Mouse (Mus musculus): Measurements from ENCODE around the gene Znhit2. TPM values are rescaled to one million over a fixed set of nuclear protein-coding genes. Genes with fewer than 3 reads are reported as not detected.
A peak's percentile ranks its signal among the peaks of the same experiment; 100 is the strongest.

Znhit2 gene
- total RNA-seq, 2 experiments from 2014 or later = 13.2 to 13.4 TPM

- peak; percentile 76 to 91 for DNase-seq (ENCODE audit: low spot score in 2 of 2)
These were observed 14.5 kb upstream of the Znhit2 start, which contains the start of gene Syvn1 for GRCm38 (mm10) chr19:6046294-6047153. Syvn1 (plus strand) TSS chr19:6046576.

GRCm38 (mm10) chr19:6047154-6047898, 13.7 kb upstream of the Znhit2 start:
- no peak for DNase-seq (ENCODE audit: low spot score in 2 of 2)

- DNase-seq (ENCODE audit: low spot score in 2 of 2) = no peak
These were observed 13.2 kb upstream of the Znhit2 start for GRCm38 (mm10) chr19:6047899-6048166.

GRCm38 (mm10) chr19:6048681-6049410, 12.1 kb upstream of the Znhit2 start:
- no peak for DNase-seq (ENCODE audit: low spot score in 2 of 2)

GRCm38 (mm10) chr19:6052516-6052915, 8.5 kb upstream of the Znhit2 start:
- no peak for DNase-seq (ENCODE audit: low spot score in 2 of 2)

- no peak for DNase-seq (ENCODE audit: low spot score in 2 of 2)
These were observed 6.7 kb upstream of the Znhit2 start for GRCm38 (mm10) chr19:6054296-6054695.

GRCm38 (mm10) chr19:6056696-6057095, 4.3 kb upstream of the Znhit2 start:
- DNase-seq (ENCODE audit: low spot score in 2 of 2) = no peak

GRCm38 (mm10) chr19:6057313-6058096, 3.5 kb upstream of the Znhit2 start, which contains the start of the genes Mrpl49 and Fau:
Mrpl49 (minus strand) TSS chr19:6057785.
Fau (plus strand) TSS chr19:6057844.
- DNase-seq (ENCODE audit: low spot score in 2 of 2) = peak; percentile 99

GRCm38 (mm10) chr19:6058513-6058912, 2.5 kb upstream of the Znhit2 start:
- DNase-seq (ENCODE audit: low spot score in 2 of 2) = no peak

GRCm38 (mm10) chr19:6058966-6059365, 2.0 kb upstream of the Znhit2 start:
- DNase-seq (ENCODE audit: low spot score in 2 of 2) = no peak

GRCm38 (mm10) chr19:6061641-6062302, 780 bp downstream of the Znhit2 start:
- peak in 1 of 2 experiments; percentile 45 for DNase-seq (ENCODE audit: low spot score in 2 of 2)

GRCm38 (mm10) chr19:6062418-6062817, 1.4 kb downstream of the Znhit2 start:
- no peak for DNase-seq (ENCODE audit: low spot score in 2 of 2)

- DNase-seq (ENCODE audit: low spot score in 2 of 2) = no peak
These were observed 2.1 kb downstream of the Znhit2 start for GRCm38 (mm10) chr19:6063081-6063480.

GRCm38 (mm10) chr19:6066571-6066970, 5.6 kb downstream of the Znhit2 start:
- DNase-seq (ENCODE audit: low spot score in 2 of 2) = no peak

- peak in 1 of 2 experiments; percentile 80 for DNase-seq (ENCODE audit: low spot score in 2 of 2)
These were observed 6.2 kb downstream of the Znhit2 start for GRCm38 (mm10) chr19:6067011-6067723.

GRCm38 (mm10) chr19:6067724-6068415, 6.9 kb downstream of the Znhit2 start, which contains the start of gene Tm7sf2:
Tm7sf2 (minus strand) TSS chr19:6068373.
- peak; percentile 85 to 91 for DNase-seq (ENCODE audit: low spot score in 2 of 2)

- DNase-seq (ENCODE audit: low spot score in 2 of 2) = no peak
These were observed 8.0 kb downstream of the Znhit2 start for GRCm38 (mm10) chr19:6068951-6069350.

GRCm38 (mm10) chr19:6069851-6070250, 8.9 kb downstream of the Znhit2 start:
- no peak for DNase-seq (ENCODE audit: low spot score in 2 of 2)
